Mouse (Mus musculus) thymus, adult 2 months (tissue): Measurements from ENCODE around the gene Col23a1. TPM values are rescaled to one million over a fixed set of nuclear protein-coding genes. Genes with fewer than 3 reads are reported as not detected.

ENCODE experiments used
- DNase-seq: peaks from one replicate; pipeline ENCODE4 v3.0.0; 2021
- H3K27ac ChIP-seq: fragments of 200-500 bp; 2 replicates; pipeline ENCODE4 v1.5.1; 2012; ENCODE audit warnings: low read length, control low read depth; ENCODE audit not compliant: control insufficient read depth, insufficient read depth
- H3K27me3 ChIP-seq: fragments of 200-500 bp; 2 replicates; pipeline ENCODE4 v1.6.1; 2012; ENCODE audit warnings: mild to moderate bottlenecking, low read length, moderate library complexity, mixed read lengths; ENCODE audit not compliant: control insufficient read depth, insufficient read depth
- H3K36me3 ChIP-seq: fragments of 200-500 bp; 2 replicates; pipeline ENCODE4 v1.6.1; 2012; ENCODE audit warnings: mild to moderate bottlenecking, low read length, moderate library complexity; ENCODE audit not compliant: control insufficient read depth, insufficient read depth
- H3K4me1 ChIP-seq: fragments of 200-500 bp; replicated peaks from 2 replicates; pipeline ENCODE4 v1.6.1; 2012; ENCODE audit warnings: low read length; ENCODE audit not compliant: control insufficient read depth, insufficient read depth
- H3K4me3 ChIP-seq: fragments of 200-500 bp; 2 replicates; pipeline ENCODE4 v1.5.1; 2012; ENCODE audit warnings: mild to moderate bottlenecking, low read length, control low read depth, moderate library complexity; ENCODE audit not compliant: control insufficient read depth, insufficient read depth
- CTCF ChIP-seq: fragments of 200-500 bp; IDR thresholded peaks from 2 replicates; pipeline ENCODE4 v1.5.1; 2012; ENCODE audit warnings: mild to moderate bottlenecking, control low read depth, low read length, moderate library complexity, borderline replicate concordance; ENCODE audit not compliant: control insufficient read depth, poor library complexity, insufficient read depth; ENCODE audit errors: extremely low read depth
- POLR2A ChIP-seq: fragments of 200-500 bp; IDR thresholded peaks from 2 replicates; pipeline ENCODE4 v1.6.1; 2012; ENCODE audit warnings: mild to moderate bottlenecking, low read length, control low read depth, moderate library complexity; ENCODE audit not compliant: control insufficient read depth, poor library complexity, insufficient read depth; ENCODE audit errors: extremely low read depth
- WGBS: fragments of 180-500 bp; shearing (Covaris S2); methylation state at CpG from one replicate; pipeline ENCODE4 v1.1.7; 2018; 5-methylcytosine and 5-hydroxymethylcytosine counted together
- polyA plus RNA-seq: library from polyadenylated mRNA; depleted of rRNA; stranded (reverse); fragments of >200 nt; gene quantifications from 2 replicates; pipeline ENCODE4 v1.2.3, GENCODE M21; 2012

The Col23a1 gene
- polyA plus RNA-seq, 1 experiment: 1.2 TPM

DNA sequence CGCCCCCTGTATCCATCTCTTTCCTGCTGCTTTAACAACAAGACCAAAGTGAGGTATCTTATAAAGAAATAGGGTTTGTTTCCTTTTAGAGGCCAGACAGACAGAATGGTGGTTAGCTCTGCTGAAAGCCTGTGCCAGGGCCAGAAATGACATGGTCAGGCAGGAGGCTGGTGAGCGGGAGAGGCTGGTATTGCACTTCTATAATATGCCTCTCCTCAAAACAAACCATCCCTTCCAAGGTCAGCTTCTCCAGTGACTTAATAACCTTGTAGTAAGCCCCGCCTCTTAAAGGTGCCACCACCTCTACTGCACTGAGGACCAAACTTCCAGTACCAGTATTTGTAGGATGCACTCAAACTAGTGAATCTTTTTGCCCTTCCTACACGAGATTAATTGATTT lies 81.6 kb downstream of the Col23a1 start:
- Histone ChIP-seq H3K27ac (no peak overlapping the region), H3K4me3 (no peak overlapping the region), H3K4me1 (no peaks in the 10 kb centered on the region; the same call in none of the 2 replicates), H3K27me3 (no peaks in the 10 kb centered on the region), H3K36me3 (no peaks in the 10 kb centered on the region)
- TF ChIP-seq POLR2A (no peak), CTCF (no peak)
- 87% methylated on average over 4 of the region's 4 CpGs for WGBS
- DNase-seq: no peak

DNA sequence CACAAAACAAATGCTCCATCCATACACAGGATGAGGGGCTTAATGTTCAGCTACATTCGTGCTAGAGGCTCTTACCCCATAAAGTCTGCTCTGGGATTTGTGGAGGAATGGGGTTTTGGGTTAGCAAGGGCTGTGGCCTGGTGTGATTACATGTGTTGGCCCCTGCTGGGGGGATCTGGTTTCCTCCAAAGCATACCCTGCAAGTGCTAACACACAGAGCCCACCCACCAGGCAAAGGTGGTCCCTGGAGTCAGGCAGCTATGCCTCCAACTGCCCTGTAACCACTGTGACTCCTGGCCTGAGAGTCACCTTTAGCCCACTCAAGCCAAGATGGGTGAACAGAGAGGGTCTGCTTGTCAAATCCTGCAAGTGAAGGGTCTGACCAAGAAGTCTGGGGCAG lies 82.2 kb downstream of the Col23a1 start:
- no peaks in the 10 kb centered on the region for H3K36me3 ChIP-seq
- no peak for DNase-seq
- no peak overlapping the region for H3K4me3 ChIP-seq
- H3K27me3 ChIP-seq: no peaks in the 10 kb centered on the region
- WGBS: 85% methylated on average over 1 of the region's 1 CpGs
- H3K27ac ChIP-seq: no peak overlapping the region
- TF ChIP-seq CTCF (no peak), POLR2A (no peak)
- H3K4me1 ChIP-seq: no peaks in the 10 kb centered on the region; the same call in none of the 2 replicates

DNA sequence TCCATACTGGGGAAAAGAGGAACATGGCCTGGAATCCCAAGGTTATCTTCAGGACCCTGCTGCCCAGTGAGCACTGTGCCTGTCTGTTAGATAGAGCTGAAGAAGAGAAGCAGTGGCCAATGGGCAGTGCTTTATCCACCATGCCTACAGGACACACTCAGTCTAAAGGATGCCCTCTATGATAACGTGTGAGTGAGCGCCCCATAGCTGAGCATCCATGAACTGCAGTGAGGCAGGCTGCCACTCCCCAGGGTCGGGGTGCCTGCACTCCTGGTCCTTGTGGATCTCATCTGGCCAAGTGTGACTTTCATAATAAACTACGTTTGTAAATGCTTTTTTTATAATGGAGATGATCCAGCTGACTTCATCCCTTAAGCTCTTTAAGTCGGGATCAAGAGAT lies 87.5 kb downstream of the Col23a1 start:
- no peak for DNase-seq
- Histone ChIP-seq H3K4me1 (no peaks in the 10 kb centered on the region), H3K4me3 (no peak overlapping the region), H3K27me3 (no peaks in the 10 kb centered on the region), H3K36me3 (no peaks in the 10 kb centered on the region), H3K27ac (no peak overlapping the region)
- TF ChIP-seq CTCF: no peak
- no peak for TF ChIP-seq POLR2A
- WGBS: 80% methylated on average over 5 of the region's 5 CpGs

DNA sequence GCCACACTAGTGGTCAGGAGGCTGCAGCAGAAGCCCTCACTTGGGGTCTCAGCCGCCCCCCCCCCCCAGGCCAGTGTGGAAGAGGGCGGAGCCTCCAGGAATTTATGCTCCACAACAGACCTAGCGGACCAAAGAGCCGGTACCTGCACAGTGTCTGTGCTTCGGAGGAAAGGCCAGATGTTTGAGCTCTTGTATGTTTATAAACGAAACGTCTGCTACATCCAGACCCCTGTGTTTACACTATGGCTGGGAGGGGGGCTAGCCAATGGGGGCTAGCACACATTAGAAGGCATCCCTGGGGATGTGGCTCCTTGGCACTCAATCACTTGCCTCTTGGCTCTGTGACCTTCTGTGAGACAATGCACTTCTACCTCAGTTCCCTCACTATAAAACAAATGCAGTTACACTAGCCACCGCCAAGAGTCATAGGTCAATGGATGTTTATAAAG lies 99.2 kb downstream of the Col23a1 start:
- no peak for DNase-seq
- Histone ChIP-seq H3K4me1 (no peaks in the 10 kb centered on the region), H3K27me3 (no peaks in the 10 kb centered on the region), H3K36me3 (no peaks in the 10 kb centered on the region), H3K27ac (no peak overlapping the region), H3K4me3 (no peak overlapping the region)
- WGBS: 80% methylated on average over 8 of the region's 8 CpGs
- TF ChIP-seq POLR2A (no peak), CTCF (no peak)

DNA sequence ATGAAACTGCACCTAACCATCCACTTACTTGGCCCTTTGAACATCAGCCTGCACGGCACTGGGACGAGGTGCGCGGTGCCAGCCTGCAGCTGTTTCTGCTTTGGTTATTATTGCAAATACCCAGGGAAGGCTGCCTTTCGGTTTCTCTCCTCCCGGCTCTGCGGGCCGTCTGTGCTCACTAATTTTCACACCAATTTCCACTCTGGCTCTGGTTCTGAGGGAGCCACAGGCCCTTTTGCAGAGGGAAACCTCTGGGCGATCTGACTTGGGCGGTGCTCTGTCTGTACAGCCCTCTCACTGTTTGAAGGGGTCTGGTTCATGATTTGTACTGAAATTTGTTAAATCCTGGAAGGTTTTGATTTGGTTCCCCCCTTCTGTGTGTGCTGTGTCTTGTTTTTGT lies 100.0 kb downstream of the Col23a1 start:
- 94% methylated on average over 10 of the region's 10 CpGs for WGBS

GRCm38 (mm10) chr11:51390521-51390920 lies 100.8 kb downstream of the Col23a1 start:
- no peak for DNase-seq

More for the DNA sequence above, 100.0 kb downstream of the Col23a1 start:
- TF ChIP-seq POLR2A (no peak), CTCF (no peak)
- H3K4me1 ChIP-seq: no peaks in the 10 kb centered on the region
- H3K36me3 ChIP-seq: no peaks in the 10 kb centered on the region
- no peaks in the 10 kb centered on the region for H3K27me3 ChIP-seq
- H3K4me3 ChIP-seq: no peak overlapping the region
- H3K27ac ChIP-seq: no peak overlapping the region
- no peak for DNase-seq

DNA sequence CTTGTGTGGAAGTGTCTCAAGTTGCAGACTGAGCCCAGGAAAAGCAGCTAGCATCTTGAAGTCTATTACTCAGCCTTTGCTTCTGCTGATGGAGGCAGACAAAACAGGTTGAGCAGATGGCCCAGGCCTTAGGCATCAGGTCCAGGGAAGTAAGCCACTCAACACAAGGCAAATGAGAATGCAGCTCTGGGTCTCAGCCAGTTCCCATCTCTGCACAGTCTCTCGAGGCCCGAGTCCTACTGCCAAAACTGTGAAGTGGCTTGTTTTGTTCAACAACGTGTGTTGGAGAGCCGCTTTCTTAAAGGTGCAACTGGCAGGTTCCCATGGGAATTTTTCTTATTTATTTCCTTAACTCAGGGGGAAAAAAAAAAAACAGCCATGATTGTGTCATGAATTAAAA lies 101.8 kb downstream of the Col23a1 start:
- Histone ChIP-seq H3K36me3 (no peaks in the 10 kb centered on the region), H3K27ac (no peak overlapping the region), H3K27me3 (no peaks in the 10 kb centered on the region), H3K4me1 (no peaks in the 10 kb centered on the region), H3K4me3 (no peak overlapping the region)
- TF ChIP-seq CTCF: no peak
- TF ChIP-seq POLR2A: no peak
- no peak for DNase-seq
- 91% methylated on average over 4 of the region's 4 CpGs for WGBS

More at GRCm38 (mm10) chr11:51390521-51390920, 100.8 kb downstream of the Col23a1 start:
- Histone ChIP-seq H3K4me3 (no peak overlapping the region), H3K36me3 (no peaks in the 10 kb centered on the region), H3K27me3 (no peaks in the 10 kb centered on the region), H3K4me1 (no peaks in the 10 kb centered on the region), H3K27ac (no peak overlapping the region)
- TF ChIP-seq POLR2A (no peak), CTCF (no peak)
- 89% methylated on average over 3 of the region's 3 CpGs for WGBS
